Mouse (Mus musculus) embryonic fibroblast, embryonic 13.5 days (primary cell): ENCODE measurements around the gene Adk.

Experiments
- CTCF ChIP-seq: IDR thresholded peaks from 2 replicates; pipeline ENCODE4 v1.5.1; 2011; ENCODE audit warnings: mild to moderate bottlenecking, control low read depth, low read length, moderate library complexity, borderline replicate concordance; ENCODE audit not compliant: insufficient read depth
- POLR2A ChIP-seq: IDR thresholded peaks from 2 replicates; pipeline ENCODE4 v1.6.1; 2011; ENCODE audit warnings: low read depth, mild to moderate bottlenecking, control low read depth, low read length, moderate library complexity

- TF ChIP-seq POLR2A (no peak), CTCF (no peak)
Measured at GRCm38 (mm10) chr14:21029025-21029659, 23.2 kb upstream of the Adk start.
